19 mouse cellular contexts compared by ENCODE assay signal in genomic region chr6:52095575-52095974, GRCm38 (mm10).
"Had no signal": no experiment of that assay in that cellular context is flagged by ENCODE, and none has a peak within 500 bp of the region (broad histone marks: within the 10 kb centered on the region; RNA-seq: fewer than 3 reads in every experiment).

No protein-coding gene starts in this region.

- DNase-seq: liver; lung, adult 18-20 months; lung, postnatal 10 days; lung, postnatal 36 days; retina, postnatal 1 day; right cerebral cortex, postnatal 25 days; spleen, adult 18-20 months; thymus, postnatal 25 days had no signal

- H3K4me3 ChIP-seq: limb, embryonic 10.5 days; limb, embryonic 13.5 days; liver, embryonic 12.5 days; liver, embryonic 15.5 days; lung, embryonic 15.5 days; megakaryocyte, embryonic 14.5 days; midbrain, embryonic 10.5 days; midbrain, embryonic 13.5 days; myocyte; neural tube, embryonic 13.5 days; stomach, embryonic 15.5 days had no signal

- H3K27ac ChIP-seq: limb, embryonic 10.5 days; limb, embryonic 13.5 days; liver, embryonic 12.5 days; liver, embryonic 15.5 days; lung, embryonic 15.5 days; midbrain, embryonic 10.5 days; midbrain, embryonic 13.5 days; neural tube, embryonic 13.5 days; stomach, embryonic 15.5 days had no signal
